Mouse (Mus musculus) brain, embryonic 18.5 days (tissue): ENCODE measurements around the gene Eps8.

Experiments used
- DNase-seq: peaks from one replicate; pipeline ENCODE4 v3.0.0-alpha.2; 2012; ENCODE audit warnings: low read depth, low spot score

Eps8 gene

GRCm38 (mm10) chr6:137664936-137665335 is 10.3 kb upstream of the Eps8 start:
- DNase-seq: no peak

DNA sequence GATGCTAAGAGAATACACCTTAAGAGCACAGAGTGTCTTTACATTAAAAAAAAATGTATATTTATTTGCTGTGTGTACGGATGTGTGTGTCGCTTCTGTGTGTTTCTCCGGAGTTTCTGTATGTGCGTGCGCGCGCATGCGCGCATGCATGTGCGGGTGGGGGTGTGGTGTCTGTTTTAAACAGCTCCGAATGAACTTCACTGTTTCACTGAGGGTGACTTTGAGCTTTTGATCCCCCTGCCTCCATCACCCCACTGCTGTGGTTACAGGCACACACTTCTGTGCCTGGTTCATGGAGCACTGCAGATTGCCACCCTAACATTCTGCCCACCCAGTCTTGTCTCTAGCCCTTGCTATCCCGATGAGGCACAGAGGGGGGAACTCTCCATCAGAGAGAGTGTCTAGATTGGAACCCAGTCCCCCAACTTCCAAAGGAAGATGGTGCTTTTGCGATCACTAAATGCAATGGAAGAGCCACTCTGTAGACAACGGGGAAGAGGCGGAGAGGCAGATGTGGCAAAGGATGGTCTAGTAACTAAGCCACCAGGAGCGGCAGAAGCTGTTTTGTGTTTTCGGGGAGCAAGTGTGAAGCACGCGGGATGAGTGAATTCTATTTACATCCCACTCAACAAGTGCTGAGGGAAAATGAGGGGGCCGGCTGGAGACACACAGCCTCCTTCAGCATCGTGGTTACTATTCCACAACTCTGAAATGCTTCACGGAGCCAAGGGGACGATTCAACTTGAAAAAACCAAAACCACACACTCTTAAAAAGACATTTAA is 7.1 kb upstream of the Eps8 start:
- DNase-seq: no peak

GRCm38 (mm10) chr6:137658426-137659088 is 3.9 kb upstream of the Eps8 start:
- no peak for DNase-seq

GRCm38 (mm10) chr6:137657203-137657602 is 2.5 kb upstream of the Eps8 start:
- DNase-seq: no peak

DNA sequence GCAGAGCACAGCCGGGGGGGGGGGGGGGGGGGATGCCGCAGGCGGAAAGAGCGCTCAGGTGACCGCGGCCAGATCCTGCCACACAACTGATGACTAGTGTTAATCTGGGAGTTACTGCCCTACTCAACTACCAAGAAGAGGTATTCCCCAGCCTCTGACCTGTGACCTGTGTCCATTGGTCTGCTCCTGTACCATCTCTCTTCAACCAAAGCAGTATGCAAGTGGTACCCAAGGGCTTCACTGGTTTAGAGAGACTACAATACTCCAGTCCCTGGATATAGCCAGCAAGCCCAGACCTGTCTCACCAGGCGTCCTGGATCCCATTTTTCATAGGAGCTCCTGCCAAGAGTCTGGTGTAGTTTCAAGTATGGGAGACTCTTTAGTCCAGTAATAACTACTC is 5.1 kb downstream of the Eps8 start:
- DNase-seq: no peak

- peak; percentile 50 for DNase-seq
These were observed 5.6 kb downstream of the Eps8 start for GRCm38 (mm10) chr6:137649068-137649480.

GRCm38 (mm10) chr6:137648110-137649067 is 6.3 kb downstream of the Eps8 start:
- no peak for DNase-seq

- DNase-seq: no peak
These were observed 7.0 kb downstream of the Eps8 start for GRCm38 (mm10) chr6:137647646-137648045.

- no peak for DNase-seq
These were observed 8.0 kb downstream of the Eps8 start for GRCm38 (mm10) chr6:137646726-137647125.

DNA sequence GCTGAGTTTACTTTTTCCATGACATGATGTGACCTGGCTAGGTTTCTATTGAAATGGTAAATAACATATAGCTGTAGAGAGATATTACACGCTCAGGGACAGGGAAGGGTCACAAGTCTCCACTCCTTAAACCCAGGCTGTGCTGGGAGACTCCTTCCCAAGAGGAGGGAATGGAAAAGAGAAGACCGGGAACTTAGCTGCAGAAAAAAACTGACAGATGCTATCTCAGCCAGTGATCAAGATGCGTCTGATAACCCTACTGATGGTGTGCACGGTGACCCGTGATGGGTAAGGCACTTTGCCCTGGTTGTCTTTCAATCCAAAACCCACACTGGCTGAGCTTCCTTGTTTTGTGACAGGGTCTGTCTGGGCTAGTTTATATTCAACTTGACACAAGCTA is 9.8 kb downstream of the Eps8 start:
- no peak for DNase-seq

- no peak for DNase-seq
These were observed 10.9 kb downstream of the Eps8 start for GRCm38 (mm10) chr6:137643814-137644213.

- DNase-seq: no peak
These were observed 13.0 kb downstream of the Eps8 start for GRCm38 (mm10) chr6:137641642-137642041.

DNA sequence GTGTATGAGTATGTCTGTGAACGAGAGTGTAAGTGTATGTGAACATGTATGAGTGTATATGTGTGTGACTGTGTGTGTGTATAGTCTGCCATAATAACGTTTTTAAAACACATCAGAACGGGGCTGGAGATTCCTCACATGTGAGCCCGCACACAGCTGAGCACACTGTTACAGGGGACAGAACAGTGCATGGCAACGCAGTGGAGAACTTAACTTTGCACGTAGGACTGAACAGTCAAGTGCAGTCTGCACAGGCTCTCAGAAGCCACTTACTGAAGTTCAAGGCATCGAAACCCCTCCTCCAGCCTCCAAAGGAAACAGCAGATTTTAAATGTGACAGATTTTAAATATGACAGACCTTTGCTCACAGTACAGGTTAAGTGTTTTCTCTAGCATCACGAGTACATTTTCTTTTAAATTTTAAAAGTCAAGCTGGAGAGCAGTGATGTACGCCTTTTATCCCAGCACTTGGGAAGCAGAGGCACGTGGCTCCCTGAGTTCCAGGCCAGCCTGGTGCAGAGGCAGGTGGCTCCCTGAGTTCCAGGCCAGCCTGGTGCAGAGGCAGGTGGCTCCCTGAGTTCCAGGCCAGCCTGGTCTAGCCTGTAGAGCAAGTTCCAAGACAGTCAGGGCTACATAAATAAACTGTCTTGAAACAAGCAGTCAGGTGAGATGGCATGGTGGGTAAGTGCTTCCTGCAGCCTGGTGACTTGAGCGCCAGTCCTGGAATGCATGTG is 15.7 kb downstream of the Eps8 start:
- DNase-seq: no peak

- no peak for DNase-seq
These were observed 17.2 kb downstream of the Eps8 start for GRCm38 (mm10) chr6:137637443-137637842.

GRCm38 (mm10) chr6:137636131-137636530 is 18.5 kb downstream of the Eps8 start:
- DNase-seq: no peak

DNA sequence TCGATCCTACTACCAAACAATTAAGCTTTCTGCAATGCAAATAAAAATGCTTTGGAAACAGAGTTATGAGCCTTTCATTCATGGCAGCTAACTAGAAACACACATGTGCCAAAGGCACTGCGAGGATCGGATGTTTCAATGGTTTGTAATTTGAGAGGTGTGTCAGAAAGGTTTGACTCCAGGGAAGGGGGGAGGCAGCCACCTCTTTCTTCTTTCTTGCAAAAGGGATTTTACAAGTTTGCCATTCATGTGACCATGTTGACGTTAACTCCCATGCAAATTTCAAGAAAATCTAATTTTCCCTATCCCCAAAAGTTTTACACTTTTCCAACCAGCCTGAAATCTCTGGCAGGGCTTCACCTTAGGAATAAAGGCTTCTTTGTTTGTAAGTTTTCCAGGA is 21.1 kb downstream of the Eps8 start:
- DNase-seq: no peak

GRCm38 (mm10) chr6:137633121-137633520 is 21.6 kb downstream of the Eps8 start:
- no peak for DNase-seq

DNA sequence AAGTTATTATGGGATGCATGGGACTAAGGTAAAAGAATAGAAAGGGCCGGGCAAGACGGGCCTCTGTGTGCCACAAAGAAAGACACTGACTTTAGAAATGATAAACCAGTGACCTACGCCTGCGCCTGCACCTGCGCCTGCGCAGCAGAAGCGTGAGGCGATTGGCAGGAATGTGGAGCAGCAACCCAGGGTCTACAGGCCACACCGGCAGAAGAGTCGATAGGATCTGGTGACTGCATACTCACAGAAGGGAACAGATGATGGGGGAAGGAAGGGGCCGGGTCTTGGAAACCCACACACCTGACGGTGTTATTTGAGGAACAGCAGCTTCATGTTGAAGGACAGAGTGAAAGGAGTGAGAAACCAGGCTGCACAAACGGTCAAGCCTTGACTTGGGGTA is 24.3 kb downstream of the Eps8 start:
- DNase-seq: no peak

DNA sequence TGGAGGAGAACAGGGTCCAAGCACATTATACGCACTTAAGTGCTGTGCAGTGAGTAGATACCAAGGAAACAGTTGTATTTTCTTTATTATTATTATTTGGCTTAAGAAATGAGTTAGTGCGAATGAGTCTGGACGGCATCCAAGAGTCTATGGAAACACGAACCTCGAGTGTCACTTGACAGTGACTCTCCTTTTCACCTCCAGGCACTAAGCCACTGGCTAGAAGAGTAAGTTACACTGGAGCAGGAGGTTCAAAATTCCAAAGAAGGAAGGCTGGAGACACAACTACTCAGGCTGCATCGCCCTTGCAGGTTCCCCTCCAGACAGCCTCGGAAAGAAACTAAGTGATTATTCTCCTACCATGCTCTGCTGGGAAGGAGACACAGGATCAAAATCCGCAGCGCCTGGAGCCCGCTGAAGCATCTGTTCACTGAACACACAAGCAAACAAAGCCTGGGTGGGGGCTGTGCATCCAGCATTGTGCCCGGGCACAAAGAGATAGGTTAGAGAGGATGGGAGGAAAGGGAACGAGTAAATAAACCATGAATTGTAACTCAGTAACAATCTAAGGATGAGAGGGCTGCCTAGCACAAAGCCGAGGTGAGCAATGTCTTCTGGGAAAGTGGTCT is 25.0 kb downstream of the Eps8 start:
- no peak for DNase-seq

GRCm38 (mm10) chr6:137628715-137629114 is 26.0 kb downstream of the Eps8 start:
- DNase-seq: no peak

DNA sequence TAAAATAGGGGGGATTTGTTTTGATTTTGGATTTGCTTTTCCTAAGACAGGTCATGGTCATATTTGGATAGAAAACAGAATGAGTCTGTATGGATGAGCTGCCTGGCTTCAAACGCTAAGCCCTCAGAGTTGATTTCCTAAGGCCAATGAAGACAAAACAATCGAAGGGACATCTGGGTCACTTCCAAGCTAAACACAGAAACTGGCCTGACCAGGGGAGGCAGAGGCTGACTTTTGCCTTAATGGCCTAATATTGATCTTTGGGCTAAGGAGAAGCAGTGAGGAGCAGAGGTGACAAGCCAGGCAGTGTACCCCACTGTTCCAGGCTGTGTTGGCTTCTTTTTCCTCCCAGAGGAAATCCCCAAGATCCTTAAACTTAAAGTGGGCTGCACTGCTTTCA is 33.7 kb downstream of the Eps8 start:
- no peak for DNase-seq
